ENCODE assay signal across 8 mouse cellular contexts in the genomic region with DNA sequence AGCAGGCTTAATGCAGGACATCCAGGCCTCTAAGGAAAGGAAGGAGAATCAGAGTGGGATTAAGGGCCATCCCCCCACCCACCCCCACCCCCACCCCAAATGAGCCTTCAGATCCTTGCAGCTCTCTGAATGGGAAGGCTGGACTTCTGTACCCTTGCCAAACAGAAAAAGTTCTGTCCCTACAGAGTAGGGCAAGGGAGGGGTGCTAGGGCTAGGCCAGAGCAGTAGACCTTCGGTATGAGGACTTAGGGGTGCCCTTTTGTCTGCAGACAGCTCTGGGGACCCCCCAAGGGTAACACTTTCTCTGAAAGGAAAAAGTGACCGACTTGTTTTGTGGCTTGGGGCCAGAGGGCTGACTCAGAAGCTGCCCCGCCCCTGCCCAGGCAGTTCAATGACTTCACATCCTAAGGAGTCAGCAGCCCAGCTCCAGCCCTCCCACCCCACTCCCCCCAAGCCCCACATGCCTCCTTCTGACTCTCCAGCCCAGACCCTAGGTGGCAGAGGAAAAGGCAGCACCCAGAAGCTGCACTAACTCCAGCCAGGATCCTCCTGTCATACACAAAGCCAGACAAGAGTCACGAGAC.
A peak's percentile ranks its signal among the peaks of the same experiment; 100 is the strongest.
DNase-seq lines count a peak whose midpoint lies in the region; ATAC-seq and TF ChIP-seq lines count a peak whose summit lies in the region.

No protein-coding gene starts in this region.

- peaks cover 30% of the 10 kb centered on the region for H3K4me1 ChIP-seq in hindbrain, embryonic 10.5 days (replicated peaks)
- H3K4me1 ChIP-seq in hindbrain, embryonic 12.5 days, result peaks cover 21% of the 10 kb centered on the region
- H3K4me1 ChIP-seq in intestine, embryonic 15.5 days (replicated peaks), result peaks cover 36% of the 10 kb centered on the region

- WGBS in hindbrain, embryonic 10.5 days, result 19% methylated on average over 4 of the region's 4 CpGs
- 31% methylated on average over 4 of the region's 4 CpGs for WGBS in hindbrain, embryonic 12.5 days
- WGBS in intestine, embryonic 15.5 days, result 14% methylated on average over 4 of the region's 4 CpGs

- no peaks in the 10 kb centered on the region for H3K9me3 ChIP-seq in hindbrain, embryonic 10.5 days
- no peaks in the 10 kb centered on the region for H3K9me3 ChIP-seq in hindbrain, embryonic 12.5 days (replicated peaks)
- H3K9me3 ChIP-seq in intestine, embryonic 15.5 days, result no peaks in the 10 kb centered on the region

- H3K4me2 ChIP-seq in hindbrain, embryonic 12.5 days (replicated peaks), result no peak overlapping the region
- no peak overlapping the region for H3K4me2 ChIP-seq in intestine, embryonic 15.5 days (replicated peaks)

- no peak for ATAC-seq in hindbrain, embryonic 12.5 days (ENCODE audit: low FRiP score)
- ATAC-seq in intestine, embryonic 15.5 days, result peak; percentile 59

- H3K36me3 ChIP-seq in hindbrain, embryonic 10.5 days, result peaks cover 32% of the 10 kb centered on the region
- peaks cover 3% of the 10 kb centered on the region; the same call in 1 of the 2 replicates for H3K36me3 ChIP-seq in hindbrain, embryonic 12.5 days
- H3K36me3 ChIP-seq in intestine, embryonic 15.5 days, result peaks cover 8% of the 10 kb centered on the region; the same call in 1 of the 2 replicates

- no peaks in the 10 kb centered on the region for H3K27me3 ChIP-seq in hindbrain, embryonic 10.5 days (ENCODE audit: insufficient read depth, poor library complexity, severe bottlenecking)
- no peaks in the 10 kb centered on the region for H3K27me3 ChIP-seq in hindbrain, embryonic 12.5 days
- no peaks in the 10 kb centered on the region for H3K27me3 ChIP-seq in intestine, embryonic 15.5 days (replicated peaks)

- H3K4me3 ChIP-seq in hindbrain, embryonic 10.5 days, result no peak overlapping the region
- no peak overlapping the region for H3K4me3 ChIP-seq in hindbrain, embryonic 12.5 days
- no peak overlapping the region for H3K4me3 ChIP-seq in intestine, embryonic 15.5 days (replicated peaks)
- H3K4me3 ChIP-seq in left cerebral cortex, adult 2 months, result no peak overlapping the region

- intact Hi-C loops in left cerebral cortex, adult 2 months (cut with DNase I), result no loop called here

- TF ChIP-seq CTCF in left cerebral cortex, adult 2 months (IDR thresholded peaks at IDR 0.05), result no peak

- no peak for DNase-seq in hindbrain, embryonic 10.5 days (ENCODE audit: low spot score)
- DNase-seq in fibroblast of lung, adult 2 months (ENCODE audit: low read depth), result peak; percentile 65
- DNase-seq in lung, postnatal 10 days, result peak; percentile 89
- DNase-seq in left cerebral cortex, adult 2 months (ENCODE audit: extremely low spot score in 1 of 2, low spot score in 2 of 2), result no peak
- no peak for DNase-seq in layer of hippocampus, adult 11-12 months (ENCODE audit: low spot score)
- DNase-seq in left cerebral cortex, adult 8-10 months (ENCODE audit: low spot score in 2 of 2), result no peak

- H3K9ac ChIP-seq in hindbrain, embryonic 12.5 days, result no peak overlapping the region
- H3K9ac ChIP-seq in intestine, embryonic 15.5 days, result 0 out of 2 replicates have a peak overlapping the region, but pooled peaks have one; percentile 8

- peak overlapping the region; percentile 64 for H3K27ac ChIP-seq in hindbrain, embryonic 10.5 days
- no peak overlapping the region for H3K27ac ChIP-seq in hindbrain, embryonic 12.5 days
- peak overlapping the region; percentile 61 for H3K27ac ChIP-seq in intestine, embryonic 15.5 days
- no peak overlapping the region for H3K27ac ChIP-seq in left cerebral cortex, adult 2 months

Comparison
In these comparisons a context has a peak if more than half of its experiments do, and no peak if none do; other contexts are left out.
1. H3K27ac ChIP-seq: peak in hindbrain, embryonic 10.5 days (single experiment) and intestine, embryonic 15.5 days (single experiment); none in hindbrain, embryonic 12.5 days (single experiment) and left cerebral cortex, adult 2 months (single experiment).
2. DNase-seq: peak in fibroblast of lung, adult 2 months (single experiment) and lung, postnatal 10 days (single experiment); none in hindbrain, embryonic 10.5 days (single experiment), left cerebral cortex, adult 2 months (0 of 2), layer of hippocampus, adult 11-12 months (single experiment) and left cerebral cortex, adult 8-10 months (0 of 2).